Mouse (Mus musculus) ovary, postnatal 10 days (tissue): ENCODE measurements around the gene Plekho1.

ENCODE experiments used
- DNase-seq: peaks from one replicate; pipeline ENCODE4 v3.0.0; 2022; ENCODE audit warnings: low spot score

Gene Plekho1

GRCm38 (mm10) chr3:96001560-96001959 is 5.8 kb upstream of the Plekho1 start:
- no peak for DNase-seq

DNA sequence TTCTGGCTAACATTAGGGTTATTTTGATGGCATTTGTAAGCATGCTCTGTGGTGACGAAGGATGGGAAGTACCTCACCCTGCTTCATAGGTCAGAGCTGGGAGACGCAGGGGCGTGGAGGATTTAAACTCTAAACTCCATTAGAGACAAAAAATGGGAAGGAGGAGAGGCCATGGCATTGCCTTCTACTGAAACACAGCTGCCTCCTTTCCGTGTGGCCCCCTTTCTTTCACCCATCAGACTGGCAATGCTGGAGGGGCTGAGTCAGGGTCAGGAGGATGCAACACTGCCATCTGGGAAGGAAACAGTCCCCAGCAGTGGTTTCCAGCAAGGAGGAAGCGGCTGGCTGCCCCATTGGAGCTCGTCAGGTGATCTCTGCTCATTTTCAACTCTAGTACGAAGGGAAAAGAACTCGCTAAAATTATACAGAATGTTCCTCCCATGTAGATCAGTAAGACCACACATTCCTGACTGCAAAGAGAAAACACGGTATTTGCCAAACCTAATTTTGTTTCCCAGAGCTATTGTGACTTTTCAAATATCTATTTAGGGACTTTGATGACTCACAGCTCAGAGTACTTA is 5.2 kb upstream of the Plekho1 start:
- no peak for DNase-seq

- DNase-seq = no peak
These were observed 4.4 kb upstream of the Plekho1 start for GRCm38 (mm10) chr3:96000080-96000632.

DNA sequence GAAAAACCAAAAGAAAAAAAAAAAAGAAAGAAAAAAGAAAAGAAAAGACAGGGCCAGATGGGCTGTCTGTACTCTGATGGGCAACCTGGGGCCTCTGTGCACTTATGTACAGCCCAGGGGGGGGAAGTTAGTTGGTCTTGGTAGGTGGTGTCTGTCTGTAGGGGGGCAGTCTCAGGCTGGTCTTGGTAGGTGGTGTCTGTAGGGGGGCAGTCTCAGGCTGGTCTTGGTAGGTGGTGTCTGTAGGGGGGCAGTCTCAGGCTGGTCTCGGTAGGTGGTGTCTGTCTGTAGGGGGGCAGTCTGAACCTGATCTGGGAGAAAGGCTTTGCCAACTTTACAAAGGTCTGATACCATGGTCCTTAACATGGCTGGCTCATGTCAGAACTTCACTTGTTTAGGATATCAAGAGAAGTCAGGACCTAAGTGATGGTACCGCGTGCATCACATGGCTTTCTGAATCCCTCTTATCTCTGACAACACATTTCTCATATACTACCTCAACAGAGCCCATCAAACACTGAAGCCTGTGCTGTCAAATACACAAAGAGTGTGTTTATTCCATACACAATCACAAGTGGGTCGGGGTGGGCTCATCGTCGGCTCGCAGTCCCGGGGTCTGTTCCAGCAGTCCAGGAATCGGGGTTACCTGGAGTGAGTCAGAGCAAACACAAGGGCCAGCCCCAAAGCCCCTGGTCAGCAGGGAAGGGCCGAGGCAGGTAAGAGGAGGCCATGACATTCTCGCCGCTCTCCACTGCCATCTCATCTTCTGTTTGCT is 3.7 kb upstream of the Plekho1 start:
- no peak for DNase-seq

DNA sequence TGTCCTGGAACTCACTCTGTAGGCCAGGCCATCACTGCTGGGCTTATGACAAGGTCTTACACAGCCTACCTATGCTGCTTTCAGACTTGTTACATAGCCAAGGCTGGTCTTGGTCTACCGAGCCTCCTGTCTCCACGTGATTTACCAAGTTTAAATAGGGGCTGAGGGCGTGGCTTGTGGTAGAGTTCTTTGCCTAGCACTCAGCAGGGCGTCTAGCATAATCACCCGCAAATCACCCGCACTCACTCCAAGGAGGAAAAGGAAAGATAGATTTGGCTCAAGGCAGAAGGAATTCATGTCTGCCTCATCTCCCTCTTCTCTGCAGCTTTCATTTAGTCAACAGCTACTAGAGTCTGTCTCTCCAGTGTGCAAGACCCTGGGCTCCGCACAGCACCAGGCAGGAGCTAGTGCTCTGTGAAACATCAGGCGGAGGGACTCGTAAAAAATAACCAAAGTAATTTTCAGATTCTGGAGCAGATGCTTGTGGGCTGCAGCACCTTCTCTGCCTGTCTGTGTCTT is 1.5 kb upstream of the Plekho1 start:
- no peak for DNase-seq

DNA sequence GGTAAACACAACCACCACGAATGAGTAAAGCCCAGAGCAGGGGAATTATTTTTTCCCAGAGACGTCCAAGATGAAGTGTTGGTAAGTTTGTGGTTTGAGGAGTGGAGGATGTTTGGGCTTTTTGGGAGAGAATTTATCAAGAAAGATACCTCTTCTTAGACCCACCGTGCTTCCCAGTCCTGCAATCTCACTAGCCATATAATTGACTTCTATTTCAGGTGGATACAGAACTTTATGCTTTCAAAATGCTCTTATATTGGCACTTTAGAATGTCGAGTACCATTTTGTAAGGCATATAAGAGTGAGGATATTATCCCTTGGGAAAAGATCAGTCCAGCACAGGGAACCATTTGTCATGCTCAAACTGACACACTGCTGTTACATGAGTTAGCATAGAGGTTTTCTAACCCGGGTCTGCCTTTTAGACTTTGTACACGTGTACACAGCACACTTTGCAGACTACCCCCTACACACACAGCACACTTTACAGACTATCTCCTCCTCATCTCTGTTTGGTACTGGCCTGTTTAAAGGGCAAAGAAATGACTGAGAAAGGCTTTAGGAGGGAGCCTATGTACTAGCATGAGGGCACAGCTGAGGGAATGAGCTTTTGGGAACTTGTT is 761 bp upstream of the Plekho1 start:
- no peak for DNase-seq

DNA sequence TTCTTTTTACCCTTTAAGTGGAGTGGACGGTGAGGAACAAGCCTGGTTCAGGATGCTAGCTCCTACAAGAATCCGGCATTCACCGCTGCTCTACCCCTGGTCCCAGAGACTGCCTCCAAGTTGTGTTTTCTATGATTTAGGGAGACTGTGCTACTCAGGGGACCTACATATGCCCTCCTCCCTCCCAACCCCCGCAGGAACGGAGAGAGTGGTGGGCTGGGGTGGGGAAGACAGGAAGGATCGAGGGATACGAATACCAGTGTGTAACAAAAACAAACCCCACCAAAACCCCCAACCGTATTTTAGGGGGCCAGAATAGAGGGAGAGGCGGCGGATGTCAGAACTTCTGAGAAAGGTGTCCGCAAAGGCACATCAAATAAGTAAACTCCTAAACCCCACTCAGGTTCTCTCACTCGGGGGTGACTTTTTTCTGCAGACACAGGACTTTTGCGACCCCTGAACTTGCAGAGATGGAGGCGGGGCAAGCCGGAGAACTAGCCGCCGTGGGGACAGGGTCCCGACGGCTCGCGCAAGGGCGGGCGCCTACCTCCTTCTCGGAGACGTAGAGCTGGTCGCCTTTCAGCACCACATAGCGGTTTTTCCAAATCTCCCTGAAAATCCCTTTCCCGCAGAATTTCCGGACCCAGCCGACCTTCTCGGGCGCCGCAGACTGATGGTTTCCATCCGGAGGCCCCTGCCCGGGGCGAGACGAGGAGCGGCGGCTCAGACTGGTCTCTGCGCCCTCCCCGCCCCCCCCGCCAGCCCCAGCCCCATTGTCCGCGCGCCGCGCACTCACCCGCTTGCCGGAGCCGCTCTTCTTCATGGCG is 613 bp downstream of the Plekho1 start:
- DNase-seq = peak; percentile 48

DNA sequence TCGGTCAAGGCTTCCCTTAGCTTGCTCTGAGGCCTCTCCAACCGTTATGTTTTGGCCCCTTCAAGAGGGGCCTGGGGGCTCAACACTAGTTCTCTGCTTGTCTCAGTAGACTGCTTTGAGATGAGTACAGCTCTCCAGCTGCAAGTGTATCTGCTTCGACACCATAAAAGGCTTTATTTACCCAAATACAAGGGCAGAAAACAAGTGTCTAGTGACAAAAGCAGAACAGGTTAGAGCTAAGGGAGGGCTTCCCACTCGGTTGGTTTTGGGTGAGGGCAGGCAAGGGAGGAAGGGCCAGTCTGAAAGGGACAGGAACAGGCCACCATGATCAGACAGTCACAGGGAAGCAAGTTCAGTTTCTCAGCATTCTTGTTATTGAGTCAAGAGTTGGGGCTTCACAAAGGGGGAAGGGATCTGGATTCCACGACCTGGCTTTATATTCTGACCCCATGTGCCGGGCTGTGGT is 1.4 kb downstream of the Plekho1 start:
- DNase-seq = no peak

GRCm38 (mm10) chr3:95993881-95994280 is 1.9 kb downstream of the Plekho1 start:
- no peak for DNase-seq

DNA sequence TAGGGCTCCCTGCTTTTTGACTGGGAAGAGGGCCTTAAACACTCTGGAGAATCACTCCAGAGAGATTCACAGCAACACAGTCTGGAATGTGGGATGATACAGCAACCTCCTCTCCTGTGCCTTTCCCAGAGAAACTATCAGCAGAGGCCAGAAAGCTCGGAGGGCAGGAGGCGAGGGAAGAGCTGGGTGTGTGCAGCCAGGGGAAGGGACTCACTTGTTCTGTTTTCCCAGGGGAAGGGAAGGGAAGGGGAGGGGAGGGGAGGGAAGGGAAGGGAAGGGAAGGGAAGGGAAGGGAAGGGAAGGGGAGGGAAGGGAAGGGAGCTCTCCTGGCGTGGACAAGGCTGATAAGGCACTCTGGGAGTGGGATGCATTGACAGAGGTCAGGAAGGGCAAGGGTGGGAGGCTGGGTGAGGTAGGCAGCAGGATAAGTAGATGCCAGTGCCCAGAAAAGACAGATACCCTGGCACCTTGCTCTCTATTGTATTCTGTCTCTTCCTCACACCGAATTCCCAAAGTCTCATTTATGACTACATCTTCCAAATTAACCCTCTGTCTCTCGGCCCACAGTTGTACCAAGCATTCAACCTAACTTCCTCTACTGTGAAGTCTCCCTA is 2.7 kb downstream of the Plekho1 start:
- no peak for DNase-seq

DNA sequence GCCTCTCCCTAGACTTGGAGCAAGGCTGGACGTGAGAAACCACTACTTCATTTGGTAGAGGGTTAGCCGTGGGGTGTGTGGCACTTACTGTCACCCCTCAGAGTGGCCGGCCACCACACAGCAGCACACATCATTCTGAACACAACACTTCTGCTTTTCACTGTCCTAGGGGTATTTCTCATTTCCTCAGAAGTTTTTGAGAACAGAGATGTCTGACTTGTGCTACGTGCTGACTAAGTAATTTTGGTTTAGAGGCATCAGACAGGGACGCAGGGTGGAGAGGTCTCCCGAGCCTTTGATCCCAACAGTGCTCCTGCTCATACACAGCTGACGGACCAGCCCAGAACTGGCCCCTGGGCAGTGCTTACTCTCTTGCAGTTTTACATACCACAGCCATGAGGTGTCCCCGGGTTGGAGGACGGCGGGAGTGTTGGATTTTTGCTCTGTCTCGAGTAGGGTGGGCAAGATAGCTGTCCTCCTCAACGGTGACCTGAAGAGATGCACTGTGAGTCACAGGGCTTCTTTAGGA is 5.3 kb downstream of the Plekho1 start:
- DNase-seq = no peak

DNA sequence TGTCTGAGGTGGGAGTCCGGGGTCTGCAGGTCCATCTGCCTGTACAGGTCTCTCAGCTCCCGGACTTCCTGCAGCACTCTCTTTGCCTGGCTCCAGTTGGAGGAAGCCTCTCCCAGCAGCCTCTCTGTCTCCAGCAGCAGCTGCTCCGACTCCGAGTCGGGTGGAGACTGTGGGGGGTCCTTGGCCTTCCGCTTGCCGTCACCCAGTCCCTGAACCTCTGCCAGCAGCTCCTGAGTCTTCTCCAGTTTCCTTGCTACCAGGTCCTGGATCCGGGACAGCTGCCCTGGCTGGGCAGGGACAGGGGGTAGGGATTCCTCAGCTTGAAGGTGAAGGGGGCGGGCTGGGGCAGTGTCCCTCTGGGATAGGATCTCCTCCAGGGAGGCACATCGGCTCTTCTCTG is 6.8 kb downstream of the Plekho1 start:
- no peak for DNase-seq

GRCm38 (mm10) chr3:95988138-95988537 is 7.7 kb downstream of the Plekho1 start:
- DNase-seq = no peak

GRCm38 (mm10) chr3:95987386-95988110 is 8.3 kb downstream of the Plekho1 start:
- DNase-seq = no peak

GRCm38 (mm10) chr3:95986984-95987383 is 8.8 kb downstream of the Plekho1 start:
- DNase-seq = no peak

DNA sequence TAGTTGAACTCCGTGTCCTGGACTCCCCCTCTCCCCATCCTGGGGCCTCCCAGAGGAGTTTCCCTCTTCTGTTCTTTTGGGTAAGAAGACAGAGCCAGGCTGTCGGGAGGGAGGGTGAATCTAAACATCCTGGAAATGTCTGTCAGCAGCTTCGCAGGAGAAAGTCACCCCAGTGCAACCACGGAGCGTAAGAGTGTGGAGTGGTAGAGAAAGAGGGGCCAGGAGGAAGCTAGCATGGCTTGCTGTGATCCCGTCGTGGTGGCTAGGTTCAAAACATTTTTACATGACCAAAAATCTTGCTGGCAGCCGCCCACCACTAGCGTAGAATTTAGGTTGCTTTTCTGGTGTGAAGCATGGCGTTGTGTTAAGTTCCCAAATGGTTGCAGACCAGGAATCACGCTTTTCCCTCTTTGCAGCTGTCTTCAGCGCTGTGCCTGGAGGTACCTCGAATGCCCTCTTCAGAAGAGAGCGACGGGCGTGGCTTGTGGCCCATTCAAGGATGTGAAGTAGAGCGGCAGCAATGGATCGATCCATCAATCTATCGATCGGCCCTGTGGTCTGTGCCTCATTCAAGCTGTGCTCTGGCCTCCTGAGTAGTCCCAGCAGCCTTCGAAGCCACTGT is 9.7 kb downstream of the Plekho1 start:
- peak; percentile 26 for DNase-seq

DNA sequence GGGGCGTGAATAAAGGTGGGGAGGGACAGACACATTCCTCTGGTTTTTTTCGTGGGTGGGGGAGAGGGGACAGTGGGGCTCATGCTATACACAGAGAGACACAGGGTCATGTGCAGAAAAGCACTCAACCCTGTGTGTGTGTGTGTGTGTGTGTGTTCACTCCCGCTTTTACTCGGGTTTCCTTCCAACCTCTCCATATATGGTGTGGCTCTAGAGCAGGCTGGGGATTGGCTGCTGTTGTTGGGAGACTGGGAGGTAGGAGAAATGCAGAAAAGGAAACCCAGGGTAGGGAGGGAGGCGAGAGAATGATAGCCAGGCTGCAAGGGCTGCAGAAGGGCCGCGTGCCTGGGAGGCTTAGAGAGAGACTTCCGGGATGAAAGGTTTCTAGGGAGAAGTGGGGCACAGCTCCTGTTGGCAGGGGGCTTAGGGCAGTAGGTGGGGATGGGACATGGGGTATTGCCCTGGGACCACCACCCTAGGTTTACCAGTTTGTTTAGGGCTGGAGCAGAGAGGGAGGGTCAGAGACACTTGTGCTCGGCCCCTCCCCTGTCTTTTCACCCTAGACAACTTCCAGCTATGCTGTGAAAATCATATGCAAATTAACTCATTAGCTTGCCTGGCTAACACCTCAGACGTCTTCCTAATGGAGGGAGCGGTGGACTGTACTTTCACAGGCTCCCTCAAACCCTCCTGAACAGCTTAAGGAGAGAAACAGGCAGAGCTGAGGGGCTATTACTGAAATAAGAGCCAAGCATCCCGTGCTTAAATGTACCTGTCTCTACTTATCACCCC is 10.4 kb downstream of the Plekho1 start:
- DNase-seq = peak; percentile 47

DNA sequence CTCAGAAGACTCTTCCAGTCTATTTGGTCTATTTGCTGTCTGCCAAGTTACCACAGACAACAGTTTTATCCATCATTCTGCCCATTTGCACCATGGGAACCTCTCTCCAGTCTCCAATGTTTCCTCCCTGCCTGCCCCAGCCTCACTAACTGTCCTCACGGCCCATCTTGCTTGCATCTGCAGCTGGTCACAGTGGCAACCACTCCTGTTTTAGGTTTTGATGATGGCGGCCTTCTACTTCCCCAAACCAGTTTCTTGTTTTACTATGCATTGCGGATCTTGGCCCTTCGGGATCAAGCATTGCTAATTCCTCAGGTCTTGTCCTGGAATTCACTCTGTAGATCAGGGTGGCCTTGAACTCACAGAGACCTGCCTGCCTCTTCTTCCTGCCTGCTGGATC is 13.7 kb downstream of the Plekho1 start:
- DNase-seq = no peak

DNA sequence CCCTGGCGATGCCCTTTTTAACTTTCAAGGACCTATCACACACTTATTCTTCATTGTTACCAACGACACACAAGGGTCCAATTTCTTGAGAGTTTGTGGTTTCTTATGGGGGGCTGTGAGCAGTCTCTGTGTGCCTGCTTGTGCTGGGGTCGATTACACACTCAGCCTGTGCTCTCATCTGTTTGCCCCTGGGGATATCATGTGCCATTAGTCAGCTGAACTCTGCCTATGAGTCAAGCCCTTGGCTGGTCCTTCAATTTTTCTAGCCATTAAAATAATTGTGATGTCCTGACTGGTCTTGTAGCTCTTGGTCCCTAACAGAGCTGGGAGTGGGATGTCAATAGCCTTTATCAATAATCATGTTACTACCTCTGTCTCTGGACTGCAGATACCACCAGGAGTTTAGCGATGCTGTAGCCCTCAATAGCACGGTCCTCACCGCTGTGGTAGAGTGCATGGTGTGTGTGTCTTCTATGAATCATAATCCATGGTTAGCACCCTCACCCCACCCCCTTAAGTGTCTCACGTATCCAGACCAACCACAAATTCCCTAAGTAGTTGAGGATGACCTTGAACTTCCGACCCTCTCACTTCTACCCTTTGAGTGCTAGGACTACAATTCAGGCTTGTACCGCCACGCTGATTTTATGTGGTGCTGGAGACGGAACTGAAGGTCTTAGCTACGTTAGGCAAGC is 15.4 kb downstream of the Plekho1 start:
- DNase-seq = no peak
